Mouse (Mus musculus) heart, embryonic 16.5 days (tissue): Measurements from ENCODE around the gene Mbd6. TPM values are rescaled to one million over a fixed set of nuclear protein-coding genes. Genes with fewer than 3 reads are reported as not detected.

Experiments used
- ATAC-seq: fragments of 200-750 bp; cut with Nextera tagmentation; replicated peaks from 2 replicates; pipeline ENCODE4 v1.8.0; 2017; ENCODE audit warnings: moderate number of reproducible peaks; ENCODE audit not compliant: insufficient read depth, low FRiP score; ENCODE audit errors: extremely low read depth
- H3K27ac ChIP-seq: fragments of 300-500 bp; sonication (generic); 2 replicates; pipeline ENCODE4 v1.5.1; 2014; ENCODE audit warnings: mild to moderate bottlenecking, low read length, control low read depth, moderate library complexity
- H3K27me3 ChIP-seq: fragments of 300-500 bp; sonication (generic); 2 replicates; pipeline ENCODE4 v1.6.1; 2014; ENCODE audit warnings: low read length, mixed read lengths; ENCODE audit not compliant: control insufficient read depth, insufficient read depth
- H3K36me3 ChIP-seq: fragments of 300-500 bp; sonication (generic); 2 replicates; pipeline ENCODE4 v1.6.1; 2014; ENCODE audit not compliant: control insufficient read depth, insufficient read depth
- H3K4me1 ChIP-seq: fragments of 300-500 bp; sonication (generic); 2 replicates; pipeline ENCODE4 v1.6.1; 2014; ENCODE audit warnings: low read length, mixed read lengths; ENCODE audit not compliant: control insufficient read depth, insufficient read depth
- H3K4me2 ChIP-seq: fragments of 300-500 bp; sonication (generic); 2 replicates; pipeline ENCODE4 v1.6.1; 2014; ENCODE audit warnings: low read depth, mild to moderate bottlenecking, control low read depth, low read length
- H3K4me3 ChIP-seq: fragments of 300-500 bp; sonication (generic); 2 replicates; pipeline ENCODE4 v1.5.1; 2014; ENCODE audit warnings: mild to moderate bottlenecking, control low read depth, low read length
- H3K9ac ChIP-seq: fragments of 300-500 bp; sonication (generic); 2 replicates; pipeline ENCODE4 v1.6.1; 2014; ENCODE audit warnings: low read length, control low read depth
- H3K9me3 ChIP-seq: fragments of 300-500 bp; sonication (generic); replicated peaks from 2 replicates; pipeline ENCODE4 v1.6.1; 2016; ENCODE audit warnings: low read length; ENCODE audit not compliant: control insufficient read depth
- WGBS: fragments of 180-500 bp; shearing (Covaris S2); extraction: QIAGEN DNeasy Blood & Tissue Kit; methylation state at CpG from one replicate; pipeline ENCODE4 v1.1.7; 2014; 5-methylcytosine and 5-hydroxymethylcytosine counted together
- polyA plus RNA-seq: library from polyadenylated mRNA; unstranded; fragments of >200 nt; fragmentation: Nextera tagmentation; extraction: Ambion mirVana; gene quantifications from 2 replicates; pipeline ENCODE4 v1.2.1, GENCODE M21; 2015

Mbd6 gene
- polyA plus RNA-seq, 1 experiment from 2014 or later = 11.4 TPM

DNA sequence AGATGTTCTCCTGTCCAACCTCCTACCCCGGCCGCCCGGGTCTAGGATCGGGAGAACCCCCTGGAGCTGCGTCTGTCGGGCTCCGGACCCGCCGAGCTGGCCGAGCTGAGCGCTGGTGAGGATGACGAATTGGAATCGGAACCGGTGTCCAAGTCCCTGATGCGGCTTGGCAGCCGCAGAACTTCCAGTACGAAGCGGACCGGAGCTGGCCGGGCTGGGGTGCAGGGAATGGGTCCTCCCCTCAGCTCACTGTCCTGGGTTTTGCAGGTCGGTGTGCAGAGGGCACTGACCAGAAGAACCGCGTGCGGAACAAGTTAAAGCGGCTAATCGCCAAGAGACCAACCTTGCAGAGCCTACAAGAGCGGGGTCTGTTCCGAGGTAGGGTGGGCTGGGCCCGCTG, 38.0 kb upstream of the Mbd6 start:
- Histone ChIP-seq H3K9ac (peak overlapping the region; percentile 66), H3K9me3 (peaks cover 3% of the 10 kb centered on the region; the same call in 1 of the 2 replicates), H3K27me3 (peaks cover 41% of the 10 kb centered on the region), H3K27ac (no peak overlapping the region), H3K36me3 (no peaks in the 10 kb centered on the region), H3K4me2 (peak overlapping the region; percentile 82), H3K4me1 (peaks cover 11% of the 10 kb centered on the region), H3K4me3 (peak overlapping the region; percentile 56)
- no peak for ATAC-seq
- 8% methylated on average over 29 of the region's 29 CpGs for WGBS

DNA sequence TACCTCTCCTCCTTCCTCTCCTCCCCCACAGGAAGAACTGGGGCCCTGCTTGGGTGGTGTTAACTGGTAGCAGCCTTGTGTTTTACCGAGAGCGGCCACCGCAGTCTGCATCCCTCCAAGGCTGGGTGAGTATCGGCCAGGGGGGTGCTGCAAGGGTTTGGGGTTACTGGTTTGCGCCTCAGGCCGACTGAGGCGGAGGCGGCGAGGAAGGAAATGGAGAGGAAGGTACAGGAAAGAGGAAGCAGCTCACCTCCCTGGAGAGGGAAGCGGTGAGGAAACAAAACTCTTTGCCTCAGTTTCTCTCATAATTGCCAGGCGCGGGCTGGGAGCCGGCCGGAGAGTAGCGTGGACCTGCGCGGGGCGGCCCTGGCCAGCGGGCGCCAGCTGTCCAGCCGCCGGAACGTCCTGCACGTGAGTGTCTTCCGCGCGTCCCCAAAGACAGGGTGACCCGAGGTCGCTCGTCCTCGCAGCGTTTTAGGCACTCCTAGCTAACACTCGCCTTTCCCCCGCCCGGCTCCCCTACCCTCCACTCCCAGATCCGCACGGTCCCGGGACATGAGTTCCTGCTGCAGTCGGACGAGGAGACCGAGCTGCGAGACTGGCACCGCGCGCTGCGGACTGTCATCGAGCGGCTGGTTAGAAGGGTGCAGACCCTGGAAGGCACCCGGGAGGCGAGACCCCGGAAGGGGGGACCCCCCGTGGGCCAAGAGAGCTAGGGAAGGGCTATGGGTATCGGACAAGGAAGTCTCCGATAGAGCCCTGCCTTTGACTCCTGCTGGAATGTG, 37.4 kb upstream of the Mbd6 start:
- peaks cover 11% of the 10 kb centered on the region for H3K4me1 ChIP-seq
- WGBS = 1% methylated on average over 54 of the region's 54 CpGs
- 0 out of 2 replicates have a peak, but pooled peaks have one; percentile 24 for ATAC-seq

DNA sequence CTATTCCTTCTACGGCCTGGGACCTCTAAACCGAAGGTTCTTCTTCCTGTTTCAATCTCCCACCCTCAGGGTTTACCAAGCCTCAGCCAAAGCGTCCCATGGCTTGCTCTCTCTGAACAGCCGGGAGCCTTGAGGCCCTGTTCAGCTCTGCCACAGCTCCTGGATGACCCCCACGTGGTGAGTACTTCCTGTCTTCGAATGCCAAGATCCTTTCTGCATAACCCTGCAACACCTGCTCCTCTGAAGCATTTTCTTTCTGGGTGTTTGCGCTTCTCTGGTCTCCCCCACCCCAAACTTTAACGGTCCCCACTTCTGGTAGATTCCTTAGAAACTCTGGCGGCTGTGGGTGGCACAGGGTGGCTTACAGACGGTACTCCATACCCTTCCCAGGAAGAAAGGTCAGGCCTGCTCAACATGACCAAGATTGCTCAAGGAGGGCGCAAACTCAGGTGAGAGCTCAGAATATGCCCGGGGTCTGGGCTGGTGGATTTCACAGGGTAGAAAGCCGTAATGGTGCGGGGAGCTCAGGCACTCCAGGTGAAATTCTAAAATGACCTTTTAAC, 36.7 kb upstream of the Mbd6 start:
- Histone ChIP-seq H3K9me3 (peaks cover 3% of the 10 kb centered on the region; the same call in 1 of the 2 replicates), H3K4me2 (peak overlapping the region; percentile 82), H3K27ac (0 out of 2 replicates have a peak overlapping the region, but pooled peaks have one; percentile 45), H3K4me3 (peak overlapping the region; percentile 56), H3K36me3 (no peaks in the 10 kb centered on the region), H3K4me1 (peaks cover 11% of the 10 kb centered on the region), H3K9ac (peak overlapping the region; percentile 66), H3K27me3 (peaks cover 39% of the 10 kb centered on the region)
- 38% methylated on average over 14 of the region's 14 CpGs for WGBS
- peak; percentile 34; the same call in 1 of the 2 replicates for ATAC-seq

More for the DNA sequence above, 37.4 kb upstream of the Mbd6 start:
- H3K9ac ChIP-seq = peak overlapping the region; percentile 66
- peaks cover 3% of the 10 kb centered on the region; the same call in 1 of the 2 replicates for H3K9me3 ChIP-seq
- peak overlapping the region; percentile 56 for H3K4me3 ChIP-seq
- 0 out of 2 replicates have a peak overlapping the region, but pooled peaks have one; percentile 45 for H3K27ac ChIP-seq
- peaks cover 41% of the 10 kb centered on the region for H3K27me3 ChIP-seq
- no peaks in the 10 kb centered on the region for H3K36me3 ChIP-seq
- peak overlapping the region; percentile 82 for H3K4me2 ChIP-seq

DNA sequence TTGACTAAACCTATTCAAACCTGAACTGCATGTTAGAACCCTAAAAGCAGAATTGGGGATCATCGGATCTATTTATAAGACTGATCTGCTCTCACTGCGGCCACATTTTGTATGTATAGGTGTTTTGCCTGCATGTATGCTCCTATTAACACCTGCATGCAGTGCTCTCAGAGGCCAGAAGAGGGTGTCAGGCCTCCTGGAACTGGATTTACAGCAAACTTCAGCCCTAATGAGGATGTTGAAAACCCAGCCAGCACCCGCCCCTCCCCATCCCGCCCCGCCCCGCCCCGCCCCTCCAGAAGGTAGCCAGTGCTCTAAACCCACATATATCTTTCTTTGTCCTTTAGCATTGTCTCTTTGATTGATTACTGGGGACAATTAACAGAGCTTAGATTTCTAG, 35.7 kb upstream of the Mbd6 start:
- WGBS = 12% methylated on average over 7 of the region's 7 CpGs

DNA sequence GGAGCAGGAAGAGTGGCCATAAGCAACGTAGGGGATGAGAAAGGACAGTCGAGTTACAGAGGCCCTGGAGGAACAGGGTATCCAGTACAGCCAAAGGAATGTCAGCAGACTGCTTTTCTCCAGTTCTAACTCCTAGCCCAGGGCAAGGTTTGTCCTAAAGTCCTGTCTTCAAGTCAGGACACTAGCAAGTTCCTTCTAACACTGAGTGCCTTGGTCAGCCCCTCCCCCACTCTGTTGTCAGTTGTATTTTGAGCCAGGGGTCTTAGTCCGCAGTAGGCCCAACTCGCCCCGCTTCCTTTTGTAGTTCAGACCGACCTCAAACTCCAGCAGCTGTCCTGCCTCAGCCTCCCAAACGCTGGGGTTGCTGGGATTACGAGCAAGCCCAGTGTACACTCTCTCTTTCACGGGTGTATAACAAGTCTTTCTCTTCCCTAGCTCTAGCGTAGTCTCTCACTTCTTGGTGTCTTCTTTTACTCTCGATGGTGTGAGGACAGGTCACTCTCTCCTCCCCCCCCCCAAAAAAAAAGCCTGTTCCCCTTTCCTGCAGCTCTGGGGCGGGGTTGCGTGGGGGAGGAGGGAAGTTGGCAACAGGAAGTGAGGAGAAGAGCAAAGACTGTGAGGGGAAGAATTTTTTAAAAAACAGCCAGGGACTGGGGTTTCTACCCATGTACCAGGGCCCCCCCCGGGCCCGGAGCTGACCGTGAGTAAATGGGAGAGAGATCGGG, 34.5 kb upstream of the Mbd6 start:
- WGBS = 65% methylated on average over 17 of the region's 17 CpGs
- Histone ChIP-seq H3K27me3 (peaks cover 30% of the 10 kb centered on the region), H3K27ac (no peak overlapping the region), H3K4me2 (peak overlapping the region; percentile 19), H3K9ac (0 out of 2 replicates have a peak overlapping the region, but pooled peaks have one; percentile 17), H3K4me1 (peaks cover 11% of the 10 kb centered on the region), H3K36me3 (no peaks in the 10 kb centered on the region), H3K4me3 (peak overlapping the region; percentile 19), H3K9me3 (peaks cover 3% of the 10 kb centered on the region; the same call in 1 of the 2 replicates)
- ATAC-seq = no peak

More for the DNA sequence above, 35.7 kb upstream of the Mbd6 start:
- no peak overlapping the region for H3K4me3 ChIP-seq
- H3K27me3 ChIP-seq = peaks cover 34% of the 10 kb centered on the region
- H3K27ac ChIP-seq = no peak overlapping the region
- peaks cover 11% of the 10 kb centered on the region for H3K4me1 ChIP-seq
- H3K9me3 ChIP-seq = peaks cover 3% of the 10 kb centered on the region; the same call in 1 of the 2 replicates
- no peak overlapping the region for H3K9ac ChIP-seq
- no peaks in the 10 kb centered on the region for H3K36me3 ChIP-seq
- H3K4me2 ChIP-seq = no peak overlapping the region
- ATAC-seq = 0 out of 2 replicates have a peak, but pooled peaks have one; percentile 8

DNA sequence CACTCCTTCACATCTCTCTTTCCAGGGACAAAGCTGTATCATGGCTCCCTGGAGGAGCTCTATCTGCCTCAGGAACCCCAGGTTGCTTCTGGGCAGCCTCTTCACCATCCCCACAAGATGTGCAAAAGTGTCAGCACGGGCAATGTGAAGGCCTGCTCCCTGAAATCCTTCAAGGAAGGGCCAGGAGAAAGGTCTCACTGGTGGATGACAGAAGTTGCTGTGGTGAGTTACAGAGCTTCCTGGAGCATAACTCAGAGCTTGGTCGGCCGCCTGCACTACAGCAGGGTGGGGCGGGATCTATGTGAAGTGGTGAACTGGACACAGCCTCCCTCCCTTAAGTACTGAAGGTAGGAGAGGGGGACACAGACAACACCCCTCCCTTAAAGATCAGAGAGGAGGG, 33.9 kb upstream of the Mbd6 start:
- no peak for ATAC-seq
- H3K9me3 ChIP-seq = peaks cover 3% of the 10 kb centered on the region; the same call in 1 of the 2 replicates
- no peak overlapping the region for H3K27ac ChIP-seq
- no peak overlapping the region for H3K4me3 ChIP-seq
- H3K27me3 ChIP-seq = peaks cover 28% of the 10 kb centered on the region
- H3K9ac ChIP-seq = no peak overlapping the region
- H3K4me2 ChIP-seq = no peak overlapping the region
- WGBS = 63% methylated on average over 4 of the region's 4 CpGs
- H3K36me3 ChIP-seq = no peaks in the 10 kb centered on the region
- peaks cover 11% of the 10 kb centered on the region for H3K4me1 ChIP-seq

DNA sequence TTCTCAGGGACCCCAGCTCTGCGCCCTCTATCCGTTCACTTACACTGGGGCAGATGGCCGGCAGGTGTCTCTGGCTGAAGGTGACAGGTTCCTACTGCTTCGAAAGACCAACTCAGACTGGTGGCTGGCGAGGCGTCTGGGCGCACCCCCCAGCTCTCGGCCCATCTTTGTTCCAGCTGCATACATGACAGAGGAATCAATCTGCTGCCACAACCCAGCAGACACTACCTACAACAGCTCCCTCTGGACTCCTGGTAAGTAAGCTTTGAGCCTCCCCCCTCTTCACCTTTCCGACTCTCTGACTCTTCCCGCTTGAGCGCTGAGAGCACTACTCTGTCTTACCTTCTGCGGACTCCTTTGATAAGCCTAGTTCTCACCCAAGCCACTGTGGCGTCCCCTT, 33.4 kb upstream of the Mbd6 start:
- H3K36me3 ChIP-seq = no peaks in the 10 kb centered on the region
- H3K27me3 ChIP-seq = peaks cover 23% of the 10 kb centered on the region
- WGBS = 54% methylated on average over 13 of the region's 13 CpGs
- H3K4me2 ChIP-seq = no peak overlapping the region
- H3K4me3 ChIP-seq = no peak overlapping the region
- peaks cover 2% of the 10 kb centered on the region; the same call in 1 of the 2 replicates for H3K9me3 ChIP-seq
- no peak for ATAC-seq
- H3K9ac ChIP-seq = no peak overlapping the region
- H3K4me1 ChIP-seq = peaks cover 11% of the 10 kb centered on the region
- H3K27ac ChIP-seq = no peak overlapping the region

DNA sequence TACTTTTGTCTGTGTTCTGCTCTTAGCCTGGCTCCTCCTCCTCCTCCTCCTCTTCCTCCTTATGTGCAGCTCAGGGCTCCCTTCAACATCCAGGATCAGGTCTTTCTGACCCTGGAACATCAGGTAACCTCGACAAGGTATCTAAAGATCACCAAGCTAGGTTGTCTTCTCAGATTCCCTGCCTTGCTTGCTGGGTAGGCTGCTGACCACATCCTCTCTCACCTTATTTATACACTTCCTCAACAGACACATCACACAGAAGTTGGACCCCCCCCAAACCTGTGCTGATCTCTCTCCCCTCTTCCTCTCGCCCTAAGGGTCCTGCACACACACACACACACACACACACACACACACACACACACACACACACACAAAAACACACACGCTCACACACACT, 32.8 kb upstream of the Mbd6 start, which contains the start of gene Arhgap9:
Gene Arhgap9 (plus strand): TSS at position 344 of the 400 bp plus-strand sequence.
- no peaks in the 10 kb centered on the region for H3K9me3 ChIP-seq
- no peak for ATAC-seq
- H3K4me2 ChIP-seq = no peak within 1 kb of the TSS
- H3K27ac ChIP-seq = no peak within 1 kb of the TSS
- no peak within 1 kb of the TSS for H3K4me3 ChIP-seq
- WGBS = 70% methylated on average over 3 of the region's 3 CpGs
- H3K4me1 ChIP-seq = peaks cover 8% of the 10 kb centered on the region
- H3K36me3 ChIP-seq = no peaks in the 10 kb centered on the region
- H3K9ac ChIP-seq = no peak within 1 kb of the TSS
- H3K27me3 ChIP-seq = peaks cover 18% of the 10 kb centered on the region
